Mouse (Mus musculus): ENCODE data around the gene Cd200r1.

Gene Cd200r1

DNA sequence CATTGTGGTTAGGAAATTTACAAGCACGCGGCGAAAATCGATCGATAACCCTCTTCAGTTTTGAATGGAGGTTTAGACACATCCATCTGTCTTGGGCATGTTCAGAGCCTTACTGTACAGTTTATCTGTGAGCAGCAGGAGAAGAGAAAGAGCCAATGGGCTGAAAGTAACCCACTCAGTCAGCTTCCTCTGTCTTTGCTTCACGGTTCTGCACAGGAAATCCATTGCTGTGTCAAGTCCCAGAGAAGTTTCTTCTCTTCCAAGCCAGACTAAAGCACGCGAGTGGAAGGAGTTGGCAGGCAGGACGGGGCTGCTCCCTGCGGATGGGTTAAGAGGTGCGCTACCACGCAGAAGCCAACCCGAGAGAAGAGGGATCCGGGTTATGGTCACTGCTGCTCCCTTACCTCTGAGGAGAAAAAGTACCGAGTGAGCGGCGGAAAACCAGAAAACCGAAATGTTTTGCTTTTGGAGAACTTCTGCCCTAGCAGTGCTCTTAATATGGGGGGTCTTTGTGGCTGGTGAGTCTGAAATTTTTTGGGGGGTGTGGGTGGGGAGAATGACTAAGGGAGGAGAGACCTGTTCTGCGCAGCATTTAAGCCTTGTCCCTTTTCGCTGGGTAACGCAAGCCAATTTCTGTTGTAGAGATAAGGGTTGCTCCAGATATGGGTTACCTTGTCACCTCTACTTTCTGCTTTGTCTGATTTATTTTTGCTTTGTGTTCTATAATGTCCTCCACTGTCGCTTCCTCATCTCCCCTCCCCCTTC, at the start of gene Cd200r1:
Gene Cd200r1 (plus strand): TSS at position 182 of the 765 bp plus-strand sequence.
- DNase-seq: no peak

DNA sequence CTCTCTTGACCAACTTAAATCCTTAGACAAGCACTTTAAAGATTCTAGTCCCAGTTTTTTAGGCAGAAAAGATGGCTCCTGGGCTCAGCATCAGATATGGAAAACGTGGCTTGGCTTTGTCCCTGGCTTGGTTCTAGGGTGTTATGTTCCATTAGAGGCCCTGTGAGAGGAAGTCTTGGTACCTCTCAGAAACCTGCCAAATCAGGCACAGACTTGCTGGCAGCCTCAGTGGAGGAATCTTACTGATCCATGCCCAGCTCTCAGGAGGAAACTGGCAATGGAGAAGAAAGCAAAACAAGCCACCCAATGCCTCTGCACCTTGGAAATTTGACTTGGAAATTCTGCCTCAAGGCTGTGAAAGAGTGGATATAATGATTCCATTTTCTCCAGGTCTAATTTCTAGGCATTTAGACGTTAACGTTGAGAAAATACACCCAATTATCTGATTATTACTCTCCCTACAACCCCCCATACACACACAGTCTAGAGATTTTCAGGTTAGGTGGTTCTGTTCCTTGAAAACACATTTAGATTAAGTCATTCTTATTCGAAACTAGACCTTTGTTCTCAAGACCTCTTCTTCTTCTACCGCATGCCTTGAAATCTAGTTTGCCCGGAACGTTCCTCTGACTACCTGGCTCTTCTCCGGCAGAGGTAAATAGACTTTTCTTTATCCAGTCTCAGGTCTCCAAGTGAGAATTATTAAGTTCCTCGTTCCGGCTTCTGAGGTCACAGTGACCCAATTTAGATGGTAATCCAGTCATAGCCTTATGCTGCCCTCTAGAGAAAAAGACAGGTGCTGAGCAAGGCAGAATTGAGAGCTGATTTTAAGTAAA, 49.0 kb upstream of the Cd200r1 start:
- DNase-seq: peak; percentile 83

DNA sequence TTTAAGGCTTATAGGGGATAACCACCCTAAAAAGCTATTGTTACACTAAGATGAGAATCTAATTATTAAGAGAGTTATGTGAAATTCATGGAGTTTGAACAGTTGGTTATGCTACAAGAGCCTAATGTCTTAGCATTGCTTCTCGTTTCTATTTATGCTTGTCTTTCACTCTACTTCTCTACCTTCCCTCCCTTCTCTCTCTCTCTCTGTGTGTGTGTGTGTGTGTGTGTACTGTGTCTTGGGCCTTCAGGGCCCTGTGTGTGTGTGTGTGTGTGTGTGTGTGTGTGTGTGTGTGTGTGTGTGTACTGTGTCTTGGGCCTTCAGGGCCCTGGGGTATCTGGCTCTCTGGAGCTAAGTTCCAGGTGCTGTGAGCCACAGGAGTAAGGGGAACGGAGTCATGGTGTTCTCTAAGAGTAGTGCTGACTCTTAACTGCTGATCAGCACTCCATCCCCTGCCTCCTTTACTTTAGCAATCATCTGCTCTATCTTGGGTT, 48.3 kb upstream of the Cd200r1 start:
- no peak for DNase-seq

DNA sequence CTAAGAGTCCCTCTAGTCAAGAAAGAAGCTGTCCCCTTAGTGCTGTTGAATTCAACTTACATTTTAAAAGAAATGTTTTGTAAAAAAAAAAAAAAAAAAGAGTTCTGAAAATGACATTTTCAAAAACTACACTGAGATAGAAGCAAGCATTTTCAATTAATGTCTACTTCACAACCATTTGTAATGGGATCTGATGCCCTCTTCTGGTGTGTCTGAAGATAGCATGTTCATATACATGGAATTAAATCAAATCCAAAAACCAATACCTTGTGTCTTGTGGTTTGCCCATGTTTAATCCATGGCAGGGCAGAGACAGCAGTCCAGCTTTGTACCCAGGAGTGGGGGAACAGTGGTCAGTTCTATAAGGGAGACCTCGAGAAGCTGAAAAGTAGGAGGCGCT, 47.7 kb upstream of the Cd200r1 start:
- no peak for DNase-seq

DNA sequence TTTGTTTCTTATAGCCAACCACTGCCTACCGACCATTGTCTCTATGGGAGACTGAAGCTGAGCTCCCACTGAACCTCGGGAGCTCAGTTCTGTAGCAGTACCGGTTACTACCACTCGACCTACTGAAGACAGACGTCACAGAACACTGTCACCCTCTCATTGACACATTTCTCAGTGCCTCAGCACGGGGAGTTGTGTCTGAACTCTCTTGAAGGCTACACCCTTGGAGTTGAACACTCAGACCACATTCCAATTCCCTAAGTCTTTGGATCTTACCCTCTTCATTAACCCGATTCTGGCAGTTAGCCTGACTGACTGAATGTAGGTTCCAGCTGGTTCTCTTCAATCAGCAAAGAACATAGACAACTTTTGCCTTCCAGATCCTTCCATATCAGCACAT, 46.2 kb upstream of the Cd200r1 start:
- DNase-seq: no peak

DNA sequence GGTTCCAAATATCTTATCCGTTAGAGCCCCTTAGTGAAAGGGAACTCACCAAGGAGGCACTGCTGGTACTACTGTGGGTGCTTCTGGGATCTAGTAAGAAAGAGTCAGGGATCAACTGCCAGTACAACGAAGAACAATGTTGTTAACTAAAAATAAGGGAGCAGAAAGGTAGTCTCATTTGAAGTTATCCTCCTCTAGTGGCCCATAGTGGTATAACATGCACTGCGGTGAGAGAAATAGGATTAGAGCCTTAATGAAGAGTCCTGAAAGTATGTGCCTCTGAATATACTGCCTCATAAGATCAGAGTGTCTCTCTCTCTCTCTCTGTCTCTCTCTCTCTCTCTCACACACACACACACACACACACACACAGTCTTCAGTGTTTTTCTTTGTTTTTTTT, 45.0 kb upstream of the Cd200r1 start:
- no peak for DNase-seq

DNA sequence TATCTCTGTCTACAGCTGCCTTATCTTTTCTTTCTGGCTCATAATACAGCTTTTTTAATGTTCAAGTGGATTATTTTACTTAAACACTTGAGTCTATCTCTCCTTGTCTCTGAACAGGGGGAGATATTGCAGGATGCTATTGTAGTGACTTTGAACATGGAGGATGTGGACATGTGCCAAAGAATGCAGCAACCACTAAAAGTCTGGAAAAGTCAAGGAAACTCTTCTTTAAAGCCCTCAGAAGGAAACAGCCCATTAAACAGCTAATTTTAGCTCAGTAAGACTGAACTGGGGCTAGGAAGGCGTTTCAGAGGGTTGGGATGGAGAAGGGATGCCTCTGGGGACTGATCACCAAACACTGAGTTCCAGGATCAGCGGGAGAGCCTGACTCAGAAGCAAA, 42.9 kb upstream of the Cd200r1 start:
- DNase-seq: no peak

DNA sequence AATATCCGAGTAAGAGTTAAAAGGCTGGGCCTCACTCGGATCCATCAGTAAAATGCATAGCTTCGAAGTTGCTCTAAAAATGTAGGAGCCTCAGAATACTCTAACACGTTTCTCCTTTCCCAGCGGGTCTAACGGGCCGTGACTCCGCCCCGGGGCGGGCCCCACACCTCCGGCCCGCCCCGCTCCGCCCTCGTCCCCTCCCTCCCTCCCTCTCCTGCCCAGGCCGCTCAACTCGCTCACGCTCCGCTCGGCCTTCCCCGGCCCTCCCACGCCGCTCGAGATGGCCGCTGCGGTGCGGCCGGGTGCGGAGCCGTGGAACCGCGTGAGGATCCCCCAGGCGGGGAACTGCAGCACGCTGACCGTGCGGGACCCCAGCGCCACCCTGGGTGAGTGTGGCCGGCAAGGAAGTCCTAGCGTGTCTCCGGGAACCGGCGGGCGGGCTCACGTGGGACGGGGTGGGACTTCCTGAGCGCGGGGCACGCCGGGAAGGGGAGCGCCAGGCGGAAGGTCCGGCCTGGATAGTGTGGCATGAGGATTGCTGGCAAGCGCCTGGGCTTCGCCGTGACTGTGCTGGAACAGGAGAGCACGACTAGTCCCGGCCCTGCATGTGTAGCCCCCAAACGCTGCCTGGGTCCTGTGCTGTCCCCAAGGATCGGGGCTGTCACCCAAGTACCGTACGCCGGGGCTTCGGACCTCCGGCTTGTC, 41.3 kb upstream of the Cd200r1 start, which contains the start of gene Nepro:
Gene Nepro (plus strand): TSS at position 219 of the 705 bp plus-strand sequence.
- DNase-seq: peak; percentile 95

DNA sequence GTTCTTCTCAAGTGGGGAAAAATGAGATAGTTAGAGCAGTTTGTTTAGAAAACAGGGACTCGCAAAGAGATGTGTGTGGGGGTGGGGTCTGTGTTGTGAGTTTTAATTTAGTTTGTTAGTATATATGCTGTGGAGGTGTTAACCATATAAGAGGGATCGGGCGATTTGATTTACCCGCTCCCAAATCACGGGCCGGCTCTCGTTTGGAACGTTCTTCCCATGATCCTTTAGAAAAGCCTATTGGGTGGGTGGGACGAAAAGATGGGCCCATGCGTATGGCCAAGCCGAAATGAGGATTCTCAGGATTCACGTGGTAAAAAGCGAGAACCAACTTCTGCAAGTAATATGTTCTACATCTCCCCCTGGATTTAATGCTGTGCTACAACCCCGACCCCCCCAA, 40.7 kb upstream of the Cd200r1 start:
- DNase-seq: peak; percentile 83

DNA sequence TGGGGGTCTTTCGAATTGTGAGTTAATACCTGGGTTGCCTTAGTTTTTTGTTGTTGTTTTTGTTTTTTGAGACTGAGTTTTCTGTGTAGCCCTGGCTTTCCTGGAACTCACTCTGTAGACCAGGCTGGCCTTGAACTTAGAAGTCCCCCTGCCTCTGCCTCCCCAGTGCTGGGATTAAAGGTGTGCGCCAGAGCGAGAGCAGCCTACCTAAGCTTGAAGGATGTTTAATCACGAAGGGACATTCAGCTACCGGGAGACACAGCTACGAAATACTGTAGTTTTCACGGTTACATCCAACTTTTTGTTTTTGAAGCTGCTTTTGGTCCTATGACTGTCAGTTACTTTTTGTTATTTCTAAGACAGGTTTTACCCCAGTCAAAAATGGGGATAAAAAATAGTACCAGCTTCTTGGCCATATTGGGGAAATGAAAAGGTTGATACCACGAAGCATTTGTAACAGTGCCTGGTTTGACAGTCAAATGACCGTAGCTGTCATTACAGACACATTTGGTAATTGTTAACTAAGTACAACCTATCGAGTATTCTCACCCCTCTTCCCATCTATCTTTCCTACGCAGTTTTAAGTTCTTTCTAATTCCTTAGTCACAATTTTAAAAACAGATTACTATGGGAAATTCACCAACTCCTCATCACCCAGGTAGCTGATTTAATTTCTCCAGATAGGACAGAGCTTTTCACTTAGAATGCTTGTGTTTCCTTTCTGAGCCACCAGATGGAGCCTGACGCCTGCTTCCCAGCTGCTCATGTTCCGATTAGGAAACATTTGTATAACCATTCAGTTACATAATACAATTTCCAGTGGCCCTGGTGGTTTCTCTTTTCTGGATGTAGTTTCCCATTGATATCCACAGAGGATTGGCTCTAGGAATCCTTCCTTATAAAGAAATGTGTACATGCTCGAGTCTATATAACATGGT, 40.0 kb upstream of the Cd200r1 start:
- peak; percentile 78 for DNase-seq

DNA sequence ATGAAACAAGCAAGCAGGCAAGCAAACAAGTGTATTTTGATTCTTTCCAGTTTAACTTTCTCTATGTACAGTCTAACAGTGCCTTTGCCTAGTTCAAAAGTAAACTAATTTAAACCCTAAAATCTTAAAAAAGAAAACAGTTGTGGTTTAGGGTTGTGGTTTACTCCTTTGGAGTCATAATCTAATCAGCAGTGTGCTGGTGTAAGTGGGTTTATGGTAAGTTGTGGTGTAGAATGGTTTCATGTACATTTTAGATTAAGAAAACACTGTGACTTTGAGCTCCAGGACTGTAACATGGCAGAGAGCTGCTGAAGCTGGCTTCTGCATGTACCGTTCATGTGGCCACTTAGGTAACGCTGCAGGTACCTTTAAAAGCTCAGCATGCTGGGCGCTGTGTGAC, 38.0 kb upstream of the Cd200r1 start:
- no peak for DNase-seq

DNA sequence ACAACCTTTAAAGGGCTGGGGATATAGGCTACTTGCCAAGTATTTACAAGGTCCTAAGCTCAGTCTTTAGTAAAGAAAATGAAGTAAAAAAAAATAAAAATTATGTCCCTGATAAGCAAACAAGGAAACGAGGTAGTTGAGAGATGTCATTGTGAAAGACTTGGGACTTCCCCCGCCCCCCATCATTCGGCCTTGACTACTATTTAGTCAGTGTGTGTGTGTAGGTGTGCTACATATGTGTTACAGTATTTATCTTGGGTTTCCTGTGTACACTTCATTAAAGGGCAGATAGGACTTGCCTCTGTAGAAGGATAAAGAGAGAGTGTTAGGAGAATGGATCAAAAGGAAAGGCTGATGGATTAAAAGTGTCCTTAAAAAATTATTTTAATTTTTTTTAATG, 31.5 kb upstream of the Cd200r1 start:
- DNase-seq: no peak

DNA sequence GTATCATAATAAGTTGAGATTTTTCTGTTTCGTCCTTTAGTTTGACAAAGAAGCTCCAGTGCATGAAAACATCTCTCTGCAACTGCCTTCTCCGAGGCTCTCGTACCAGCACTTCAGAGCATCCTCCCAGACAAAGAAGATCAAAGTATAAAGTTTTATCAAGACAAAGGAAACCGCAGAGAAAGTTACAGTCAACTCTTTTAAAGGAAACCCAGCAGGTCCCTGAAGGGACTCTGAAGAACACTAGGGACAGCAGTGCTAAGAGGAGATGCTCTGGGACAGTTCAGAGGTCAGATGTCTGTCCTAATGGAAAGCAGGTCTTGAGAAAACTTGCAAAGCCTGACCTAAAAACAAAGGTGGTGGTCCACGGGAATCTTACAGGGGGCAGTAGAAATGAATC, 29.9 kb upstream of the Cd200r1 start:
- DNase-seq: no peak

DNA sequence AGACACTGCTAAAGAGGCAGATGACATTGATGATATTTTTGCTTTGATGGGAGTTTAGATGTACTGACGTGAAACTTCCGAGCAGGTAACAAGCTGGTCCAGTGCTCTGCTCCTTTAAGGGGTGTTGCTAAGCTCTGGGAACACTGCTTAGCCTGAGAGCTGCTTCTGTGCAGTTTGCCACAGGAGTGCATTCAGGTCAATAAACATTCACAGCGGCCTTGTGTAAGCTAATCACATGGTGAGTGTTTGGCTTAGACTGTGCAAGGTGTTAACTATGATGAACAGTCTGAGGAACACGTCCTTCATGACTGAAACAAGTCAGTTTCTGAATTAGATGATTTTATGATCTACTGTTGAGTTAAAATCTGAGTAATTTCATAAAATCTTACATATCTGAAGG, 29.4 kb upstream of the Cd200r1 start:
- DNase-seq: no peak

DNA sequence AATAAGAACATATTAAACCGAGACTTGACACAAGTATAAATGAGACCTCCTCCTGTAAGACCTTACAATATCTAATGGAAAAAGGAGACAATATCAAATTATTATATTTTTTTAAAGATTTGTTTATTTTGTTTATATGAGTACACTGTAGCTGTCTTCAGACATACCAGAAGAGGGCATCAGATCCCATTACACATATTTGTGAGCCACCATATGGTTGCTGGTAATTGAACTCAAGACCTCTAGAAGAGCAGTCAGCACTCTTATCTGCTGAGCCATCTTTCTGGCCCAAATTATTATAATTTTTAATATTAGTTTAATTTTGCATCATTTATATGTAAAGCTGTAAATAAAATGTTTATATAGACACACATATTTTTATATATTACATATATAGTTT, 22.8 kb upstream of the Cd200r1 start:
- DNase-seq: no peak

DNA sequence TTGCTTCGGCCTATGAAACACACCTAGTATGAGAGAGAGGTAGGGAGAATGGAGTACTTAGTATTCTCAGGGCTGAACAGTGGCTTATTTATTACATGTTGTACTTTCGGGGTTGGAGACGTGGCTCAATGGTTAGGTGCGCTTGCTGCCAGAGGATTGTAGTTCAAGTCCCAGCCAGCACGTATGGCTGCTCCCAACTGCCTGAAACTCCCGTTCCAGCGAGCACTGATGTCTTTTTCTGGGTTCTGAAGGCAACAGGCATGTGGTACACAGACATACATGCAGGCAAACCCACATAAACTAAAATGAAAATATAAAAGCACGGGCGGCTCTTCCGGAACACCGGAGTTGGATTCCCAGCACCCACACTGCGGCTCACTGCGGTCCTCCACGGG, 20.1 kb upstream of the Cd200r1 start:
- DNase-seq: no peak

DNA sequence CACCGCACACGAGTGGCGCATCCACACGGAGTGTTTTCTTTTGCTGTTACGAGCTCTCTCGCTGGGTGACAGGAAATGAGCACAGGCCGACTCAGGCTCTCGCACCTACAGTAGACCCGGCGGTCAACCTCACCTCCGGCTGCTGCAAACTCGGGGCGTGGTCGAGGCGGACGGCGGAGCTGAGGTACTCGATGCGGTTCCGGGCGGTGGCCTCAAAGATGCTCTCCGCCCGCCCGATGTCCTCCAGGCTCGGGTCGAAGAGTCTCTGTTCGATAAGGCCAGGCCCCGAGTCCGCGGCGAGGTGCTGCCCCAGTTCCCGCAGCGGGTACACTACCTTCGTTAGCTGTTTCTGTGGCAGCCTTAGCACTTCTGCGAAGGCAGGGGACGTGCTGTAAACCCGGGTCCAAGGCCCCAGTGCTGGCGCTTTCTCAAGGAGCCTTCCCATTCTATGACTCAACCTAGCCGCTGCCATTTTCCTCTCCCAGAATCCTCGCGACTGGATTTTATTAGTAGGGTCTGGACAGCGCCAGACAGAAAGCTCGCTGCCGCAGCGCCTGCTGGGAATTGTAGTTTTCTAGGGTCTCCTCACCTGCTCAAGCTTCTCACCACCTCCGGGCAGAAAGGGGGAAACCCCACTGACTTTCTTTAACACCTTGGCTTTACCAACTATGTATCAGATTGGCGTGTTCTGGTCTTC, 19.5 kb upstream of the Cd200r1 start, which contains the start of gene Gtpbp8:
Gene Gtpbp8 (minus strand): TSS at position 498 of the 697 bp plus-strand sequence.
- DNase-seq: peak; percentile 93

DNA sequence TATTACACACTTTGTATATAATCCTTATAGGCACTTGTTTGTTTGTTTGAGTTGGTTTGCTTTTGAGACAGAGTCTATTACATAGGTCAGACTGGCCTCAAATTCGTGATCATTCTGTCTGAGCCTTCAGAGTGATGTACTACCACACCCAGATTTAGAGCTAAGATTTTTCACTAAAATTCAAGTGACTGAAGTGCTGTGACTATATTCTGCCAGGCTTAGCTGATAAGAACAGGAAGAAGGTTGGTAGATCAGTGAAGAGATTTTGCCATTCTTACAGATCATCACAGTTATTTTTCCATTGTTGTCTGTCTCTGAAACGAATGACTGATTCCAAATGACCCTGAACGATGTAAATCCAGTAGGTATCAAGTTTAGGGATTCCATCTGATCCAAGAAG, 17.5 kb upstream of the Cd200r1 start:
- DNase-seq: no peak

DNA sequence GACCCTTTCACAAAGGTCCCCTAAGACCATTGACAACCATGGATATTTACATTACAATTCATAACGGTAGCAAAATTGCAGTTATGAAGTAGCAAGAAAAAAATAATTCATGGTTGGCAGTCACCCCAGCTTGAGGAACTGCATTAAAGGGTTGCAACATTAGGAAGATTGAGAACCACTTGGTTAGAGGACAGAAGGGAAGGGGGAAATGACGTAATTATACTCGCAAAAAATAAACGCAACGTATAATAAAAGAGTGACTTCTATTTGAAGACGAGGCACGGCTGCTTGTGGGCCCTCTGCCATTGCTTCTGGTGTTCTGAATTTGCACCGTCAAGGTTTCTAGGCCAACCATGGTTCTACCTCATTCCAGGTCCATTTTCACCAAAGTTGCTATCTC, 7.8 kb upstream of the Cd200r1 start:
- DNase-seq: no peak

DNA sequence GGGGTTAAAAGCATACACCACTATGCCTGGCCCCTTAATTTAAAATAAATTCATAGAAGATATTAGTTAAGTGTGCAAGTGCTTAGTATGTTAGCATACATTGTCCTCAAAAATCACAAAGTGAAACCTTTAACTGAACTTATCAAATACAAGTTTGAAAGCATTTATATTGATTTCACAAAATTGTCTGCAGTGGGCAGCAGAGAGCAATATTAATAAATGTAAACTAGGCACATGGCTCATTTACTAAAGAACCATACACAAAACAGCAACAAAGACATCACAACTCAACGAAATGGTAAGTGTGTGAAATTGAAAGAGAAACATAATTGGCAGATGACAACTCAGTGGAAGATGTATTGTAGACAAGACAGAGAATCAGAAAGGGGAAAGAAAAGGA, 3.7 kb upstream of the Cd200r1 start:
- DNase-seq: no peak

DNA sequence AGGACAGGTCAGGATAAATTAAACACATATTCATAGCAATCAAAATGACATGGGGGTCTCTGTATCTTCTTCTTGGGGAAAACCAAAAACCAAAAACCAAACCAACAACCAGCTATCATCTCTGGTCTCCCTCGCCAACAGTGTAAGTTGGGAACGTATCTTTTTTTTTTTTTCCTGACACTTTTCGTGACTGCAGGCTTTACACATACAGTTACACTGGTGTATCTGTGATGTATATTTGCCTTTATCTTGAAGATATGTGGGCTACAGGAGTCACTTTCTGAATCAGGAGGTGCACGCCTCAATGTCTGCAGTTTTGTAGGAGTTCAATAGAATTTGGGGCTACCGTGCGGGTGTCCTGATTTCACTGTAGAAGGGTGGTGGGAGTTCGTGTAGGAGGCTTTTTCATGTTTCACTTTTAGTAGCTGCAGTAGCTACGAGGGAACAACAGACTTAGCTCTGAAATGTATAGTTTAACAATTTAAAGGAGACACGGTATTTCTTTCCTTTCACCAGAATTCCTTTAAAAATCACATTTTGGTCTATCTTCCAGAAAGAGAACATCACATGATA, 870 bp downstream of the Cd200r1 start:
- DNase-seq: no peak
